Mouse (Mus musculus): Measurements from ENCODE around the gene Mn1.

DNA sequence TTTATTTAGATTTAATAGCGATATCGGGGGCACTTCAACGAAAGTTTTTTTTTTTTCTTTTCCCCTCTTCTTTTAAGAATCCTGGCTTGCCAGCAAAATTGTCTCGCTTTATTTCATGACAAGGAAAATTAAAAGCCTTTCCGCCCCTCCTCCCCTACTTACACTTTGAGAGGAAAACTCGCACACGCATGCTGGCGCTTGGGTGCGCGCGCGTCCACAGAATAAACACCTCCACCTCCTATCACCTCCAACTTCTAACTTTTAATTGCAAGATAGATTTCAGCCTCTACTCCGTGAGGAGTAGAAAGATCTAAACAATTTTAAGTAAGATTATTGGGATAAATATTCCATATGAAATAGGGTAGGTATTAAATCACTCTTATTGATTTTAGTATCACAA is 1.1 kb upstream of the Mn1 start:
- peak; percentile 55 for TF ChIP-seq CTCF (IDR thresholded peaks at IDR 0.05; ENCODE audit: low read depth, low read length)
- TF ChIP-seq POLR2A (IDR thresholded peaks at IDR 0.05; ENCODE audit: extremely low read depth, insufficient read depth, low read length) = no peak
